Mouse (Mus musculus) midbrain, embryonic 11.5 days (tissue): ENCODE results near the gene Rgs8. TPM values are rescaled to one million over a fixed set of nuclear protein-coding genes. Genes with fewer than 3 reads are reported as not detected.

ENCODE experiments used
- ATAC-seq: fragments of 200-750 bp; cut with Nextera tagmentation; 2 replicates; pipeline ENCODE4 v1.8.0; 2017; ENCODE audit warnings: moderate TSS enrichment, moderate library complexity; ENCODE audit not compliant: low FRiP score
- DNase-seq: peaks from one replicate; pipeline ENCODE4 v3.0.0; 2015; ENCODE audit warnings: low spot score; ENCODE audit errors: missing footprints
- H3K27ac ChIP-seq: fragments of 300-500 bp; sonication (generic); 2 replicates; pipeline ENCODE4 v1.5.1; 2014; ENCODE audit warnings: low read depth, low read length
- H3K27me3 ChIP-seq: fragments of 300-500 bp; sonication (generic); 2 replicates; pipeline ENCODE4 v1.6.1; 2014; ENCODE audit warnings: mild to moderate bottlenecking, low read length, moderate library complexity, mixed read lengths; ENCODE audit not compliant: control insufficient read depth, insufficient read depth
- H3K36me3 ChIP-seq: fragments of 300-500 bp; sonication (generic); 2 replicates; pipeline ENCODE4 v1.6.1; 2014; ENCODE audit warnings: mild to moderate bottlenecking, low read length, moderate library complexity, mixed read lengths; ENCODE audit not compliant: control insufficient read depth, insufficient read depth
- H3K4me1 ChIP-seq: fragments of 300-500 bp; sonication (generic); 2 replicates; pipeline ENCODE4 v1.6.1; 2014; ENCODE audit warnings: low read length; ENCODE audit not compliant: control insufficient read depth, insufficient read depth
- H3K4me2 ChIP-seq: fragments of 300-500 bp; sonication (generic); 2 replicates; pipeline ENCODE4 v1.6.1; 2014; ENCODE audit warnings: mild to moderate bottlenecking, moderate library complexity
- H3K4me3 ChIP-seq: fragments of 300-500 bp; sonication (generic); 2 replicates; pipeline ENCODE4 v1.5.1; 2014; ENCODE audit warnings: low read depth, low read length
- H3K9ac ChIP-seq: fragments of 300-500 bp; sonication (generic); 2 replicates; pipeline ENCODE4 v1.6.1; 2014; ENCODE audit warnings: low read length
- H3K9me3 ChIP-seq: fragments of 300-500 bp; sonication (generic); 2 replicates; pipeline ENCODE4 v1.6.1; 2016; ENCODE audit warnings: low read length; ENCODE audit not compliant: control insufficient read depth
- WGBS: fragments of 180-500 bp; shearing (Covaris S2); extraction: QIAGEN DNeasy Blood & Tissue Kit; methylation state at CpG from one replicate; pipeline ENCODE4 v1.1.7; 2014; 5-methylcytosine and 5-hydroxymethylcytosine counted together
- polyA plus RNA-seq: library from polyadenylated mRNA; unstranded; fragments of >200 nt; fragmentation: Nextera tagmentation; extraction: Ambion mirVana; gene quantifications from 2 replicates; pipeline ENCODE4 v1.2.1, GENCODE M21; 2014

Rgs8 gene
- polyA plus RNA-seq, 1 experiment from 2014 or later: 12.7 TPM

- H3K27me3 ChIP-seq: no peaks in the 10 kb centered on the region
- no peak for ATAC-seq
- H3K9me3 ChIP-seq: no peaks in the 10 kb centered on the region
- no peak overlapping the region for H3K4me3 ChIP-seq
- no peaks in the 10 kb centered on the region for H3K4me1 ChIP-seq
- WGBS: 91% methylated on average over 16 of the region's 16 CpGs
- no peak overlapping the region for H3K9ac ChIP-seq
- no peak for DNase-seq
- no peaks in the 10 kb centered on the region for H3K36me3 ChIP-seq
- no peak overlapping the region for H3K4me2 ChIP-seq
- H3K27ac ChIP-seq: no peak overlapping the region
Observed at GRCm38 (mm10) chr1:153726636-153727035, 73.8 kb downstream of the Rgs8 start.

- no peaks in the 10 kb centered on the region for H3K27me3 ChIP-seq
- no peak overlapping the region for H3K9ac ChIP-seq
- H3K4me2 ChIP-seq: no peak overlapping the region
- H3K36me3 ChIP-seq: no peaks in the 10 kb centered on the region
- H3K4me3 ChIP-seq: no peak overlapping the region
- H3K9me3 ChIP-seq: no peaks in the 10 kb centered on the region
- no peak for ATAC-seq
- WGBS: 69% methylated on average over 2 of the region's 2 CpGs
- H3K4me1 ChIP-seq: peaks cover 3% of the 10 kb centered on the region; the same call in 1 of the 2 replicates
- H3K27ac ChIP-seq: no peak overlapping the region
- DNase-seq: no peak
Observed at GRCm38 (mm10) chr1:153729806-153730205, 77.0 kb downstream of the Rgs8 start.

GRCm38 (mm10) chr1:153730671-153731070, 77.8 kb downstream of the Rgs8 start:
- H3K27ac ChIP-seq: no peak overlapping the region
- H3K4me2 ChIP-seq: no peak overlapping the region
- no peak for ATAC-seq
- H3K9ac ChIP-seq: no peak overlapping the region
- DNase-seq: no peak
- no peaks in the 10 kb centered on the region for H3K9me3 ChIP-seq
- no peaks in the 10 kb centered on the region for H3K36me3 ChIP-seq
- peaks cover 3% of the 10 kb centered on the region; the same call in 1 of the 2 replicates for H3K4me1 ChIP-seq
- 61% methylated on average over 3 of the region's 3 CpGs for WGBS
- H3K27me3 ChIP-seq: no peaks in the 10 kb centered on the region
- no peak overlapping the region for H3K4me3 ChIP-seq

- ATAC-seq (no peak; the same call in 1 of the 2 replicates), DNase-seq (no peak)
- Histone ChIP-seq H3K4me3 (no peak overlapping the region), H3K36me3 (no peaks in the 10 kb centered on the region), H3K9ac (no peak overlapping the region), H3K4me1 (peaks cover 15% of the 10 kb centered on the region), H3K4me2 (no peak overlapping the region), H3K27me3 (no peaks in the 10 kb centered on the region), H3K9me3 (no peaks in the 10 kb centered on the region), H3K27ac (no peak overlapping the region)
- WGBS: 49% methylated on average over 9 of the region's 9 CpGs
Observed at GRCm38 (mm10) chr1:153733181-153733580, 80.4 kb downstream of the Rgs8 start.

GRCm38 (mm10) chr1:153734866-153735265, 82.0 kb downstream of the Rgs8 start:
- no peaks in the 10 kb centered on the region for H3K9me3 ChIP-seq
- H3K9ac ChIP-seq: no peak overlapping the region
- no peak overlapping the region for H3K4me3 ChIP-seq
- 77% methylated on average over 4 of the region's 4 CpGs for WGBS
- H3K27me3 ChIP-seq: peaks cover 10% of the 10 kb centered on the region; the same call in 1 of the 2 replicates
- no peak overlapping the region for H3K27ac ChIP-seq
- ATAC-seq (no peak), DNase-seq (no peak)
- H3K4me2 ChIP-seq: no peak overlapping the region
- no peaks in the 10 kb centered on the region for H3K36me3 ChIP-seq
- peaks cover 18% of the 10 kb centered on the region for H3K4me1 ChIP-seq

- Histone ChIP-seq H3K9me3 (no peaks in the 10 kb centered on the region), H3K9ac (no peak overlapping the region), H3K4me1 (peaks cover 23% of the 10 kb centered on the region), H3K4me2 (no peak overlapping the region), H3K36me3 (no peaks in the 10 kb centered on the region), H3K27ac (no peak overlapping the region), H3K4me3 (no peak overlapping the region), H3K27me3 (peaks cover 11% of the 10 kb centered on the region; the same call in 1 of the 2 replicates)
- DNase-seq: no peak
- 76% methylated on average over 6 of the region's 6 CpGs for WGBS
- no peak for ATAC-seq
Observed at GRCm38 (mm10) chr1:153736096-153736495, 83.3 kb downstream of the Rgs8 start.

GRCm38 (mm10) chr1:153737101-153738085, 84.6 kb downstream of the Rgs8 start:
- H3K4me1 ChIP-seq: peaks cover 30% of the 10 kb centered on the region
- DNase-seq (peak; percentile 93), ATAC-seq (peak; percentile 43)
- peaks cover 13% of the 10 kb centered on the region; the same call in 1 of the 2 replicates for H3K27me3 ChIP-seq
- H3K9me3 ChIP-seq: no peaks in the 10 kb centered on the region
- H3K36me3 ChIP-seq: no peaks in the 10 kb centered on the region
- H3K4me2 ChIP-seq: no peak overlapping the region
- WGBS: 30% methylated on average over 9 of the region's 9 CpGs
- H3K27ac ChIP-seq: peak overlapping the region; percentile 35; the same call in 1 of the 2 replicates
- no peak overlapping the region for H3K9ac ChIP-seq
- H3K4me3 ChIP-seq: no peak overlapping the region

- peak overlapping the region; percentile 71 for H3K4me2 ChIP-seq
- peak overlapping the region; percentile 52 for H3K4me3 ChIP-seq
- no peak overlapping the region for H3K27ac ChIP-seq
- H3K9me3 ChIP-seq: no peaks in the 10 kb centered on the region
- no peak overlapping the region; the same call in 1 of the 2 replicates for H3K9ac ChIP-seq
- no peaks in the 10 kb centered on the region for H3K36me3 ChIP-seq
- peaks cover 32% of the 10 kb centered on the region for H3K4me1 ChIP-seq
- H3K27me3 ChIP-seq: peaks cover 13% of the 10 kb centered on the region; the same call in 1 of the 2 replicates
- 19% methylated on average over 13 of the region's 13 CpGs for WGBS
- ATAC-seq: 0 out of 2 replicates have a peak, but pooled peaks have one; percentile 17
- peak; percentile 86 for DNase-seq
Observed at GRCm38 (mm10) chr1:153739437-153740015, 86.7 kb downstream of the Rgs8 start.

- Histone ChIP-seq H3K36me3 (no peaks in the 10 kb centered on the region), H3K27ac (no peak within 1 kb of the TSS), H3K9me3 (no peaks in the 10 kb centered on the region), H3K4me1 (peaks cover 32% of the 10 kb centered on the region), H3K9ac (peak within 1 kb of the TSS; percentile 65), H3K27me3 (peaks cover 13% of the 10 kb centered on the region; the same call in 1 of the 2 replicates), H3K4me2 (peak within 1 kb of the TSS; percentile 71), H3K4me3 (peak within 1 kb of the TSS; percentile 52)
- DNase-seq (peak; percentile 98), ATAC-seq (peak; percentile 81)
- WGBS: 2% methylated on average over 28 of the region's 28 CpGs
Observed at GRCm38 (mm10) chr1:153740145-153740544, 87.3 kb downstream of the Rgs8 start, which contains the start of gene Rgs16. TSS of gene Rgs16 (plus strand) at chr1:153740349.
